Mouse (Mus musculus) C2C12 (cell line): Measurements from ENCODE around the gene Gripap1. TPM values are rescaled to one million over a fixed set of nuclear protein-coding genes. Genes with fewer than 3 reads are reported as not detected.

Source experiments
- H3K27me3 ChIP-seq: one replicate; pipeline ENCODE4 v1.6.1; 2011; ENCODE audit not compliant: control insufficient read depth, insufficient read depth, insufficient read length
- H3K36me3 ChIP-seq: one replicate; pipeline ENCODE4 v1.6.1; 2011; ENCODE audit not compliant: control insufficient read depth, insufficient read depth
- H3K4me3 ChIP-seq: one replicate; pipeline ENCODE4 v1.5.1; 2011; ENCODE audit warnings: mild to moderate bottlenecking, control low read depth; ENCODE audit not compliant: poor library complexity, insufficient read depth, severe bottlenecking
- H3K79me2 ChIP-seq: one replicate; pipeline ENCODE4 v1.6.1; 2011; ENCODE audit not compliant: control insufficient read depth, insufficient read depth
- H3K79me3 ChIP-seq: one replicate; pipeline ENCODE4 v1.6.1; 2011; ENCODE audit warnings: low read depth, control low read depth
- H3ac ChIP-seq: one replicate; pipeline ENCODE3; 2011; ENCODE audit warnings: low read depth; ENCODE audit not compliant: control insufficient read depth, insufficient read length
- CEBPB ChIP-seq: IDR thresholded peaks from one replicate; pipeline ENCODE4 v1.6.1; 2011; ENCODE audit warnings: low read depth, mild to moderate bottlenecking, control low read depth, moderate library complexity
- CTCF ChIP-seq: IDR thresholded peaks from one replicate; pipeline ENCODE4 v1.5.1; 2011; ENCODE audit not compliant: control insufficient read depth, insufficient read depth, insufficient read length
- FOSL1 ChIP-seq: IDR thresholded peaks from one replicate; pipeline ENCODE4 v1.8.0; 2011; ENCODE audit warnings: mild to moderate bottlenecking, low read length; ENCODE audit not compliant: poor library complexity, insufficient read depth, severe bottlenecking
- MAX ChIP-seq: IDR thresholded peaks from one replicate; pipeline ENCODE4 v1.6.1; 2011; ENCODE audit warnings: mild to moderate bottlenecking, control low read depth
- MYOD1 ChIP-seq: IDR thresholded peaks from one replicate; pipeline ENCODE4 v1.6.1; 2011; ENCODE audit warnings: low read depth; ENCODE audit not compliant: control insufficient read depth, insufficient read length
- MYOG ChIP-seq: IDR thresholded peaks from one replicate; pipeline ENCODE4 v1.6.1; 2011; ENCODE audit not compliant: control insufficient read depth, insufficient read length; ENCODE audit errors: extremely low read depth
- USF1 ChIP-seq: IDR thresholded peaks from one replicate; pipeline ENCODE4 v1.6.1; 2011; ENCODE audit warnings: low read depth, mild to moderate bottlenecking, control low read depth, moderate library complexity
- polyA plus RNA-seq: library from polyadenylated mRNA; unstranded; fragments of >200 nt; fragmentation: generic; extraction: Trizol; gene quantifications from one replicate; pipeline ENCODE4 v1.2.1, GENCODE M21; 2012; ENCODE audit warnings: missing spikeins

Gene Gripap1
- polyA plus RNA-seq, 1 experiment: 17.9 TPM

GRCm38 (mm10) chrX:7775501-7776205, 13.9 kb upstream of the Gripap1 start:
- Histone ChIP-seq H3K36me3 (peaks cover 14% of the 10 kb centered on the region), H3K79me2 (no peaks in the 10 kb centered on the region), H3ac (no peak overlapping the region), H3K27me3 (no peaks in the 10 kb centered on the region), H3K4me3 (no peak overlapping the region), H3K79me3 (no peaks in the 10 kb centered on the region)
- TF ChIP-seq CTCF (no peak), MYOD1 (no peak), CEBPB (no peak), USF1 (no peak), MYOG (no peak), MAX (no peak), FOSL1 (no peak)

DNA sequence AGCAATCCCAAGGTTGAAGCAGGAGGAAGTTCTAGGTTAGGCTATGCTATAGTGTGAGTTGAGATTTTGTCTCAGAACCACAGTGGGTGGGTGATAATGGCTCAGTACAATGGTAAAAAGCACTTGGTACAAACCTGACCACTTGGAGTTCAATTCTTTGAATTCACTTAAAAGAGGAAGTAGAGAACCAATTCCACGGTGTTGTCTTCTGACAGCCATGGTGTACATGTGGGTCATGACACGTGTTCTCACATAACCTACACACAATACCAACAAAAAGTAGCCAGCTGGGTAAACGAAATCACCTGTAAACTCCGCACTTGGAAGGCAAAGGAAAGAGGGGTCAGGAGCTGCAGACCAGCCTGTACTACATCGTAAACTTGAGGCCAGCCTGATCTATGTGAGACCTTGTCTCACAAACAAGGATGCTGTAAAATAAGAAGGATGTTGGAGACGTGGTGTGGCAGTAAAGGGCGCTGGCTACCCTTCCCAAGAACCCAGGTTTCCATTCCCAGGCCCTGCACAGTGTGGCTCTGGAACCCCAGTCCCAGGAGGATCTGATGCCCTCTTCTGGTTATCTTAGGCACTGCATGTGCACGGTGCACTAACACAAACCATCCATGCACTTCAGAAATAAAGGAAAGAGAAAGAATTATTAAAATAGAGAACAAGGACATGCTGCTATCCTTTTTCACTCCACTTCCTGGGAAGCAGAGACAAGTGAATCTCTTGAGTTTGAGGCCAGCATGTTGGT, 13.1 kb upstream of the Gripap1 start:
- no peaks in the 10 kb centered on the region for H3K27me3 ChIP-seq
- no peaks in the 10 kb centered on the region for H3K79me3 ChIP-seq
- peaks cover 14% of the 10 kb centered on the region for H3K36me3 ChIP-seq
- H3ac ChIP-seq: no peak overlapping the region
- no peak for TF ChIP-seq MAX
- peak; percentile 21 for TF ChIP-seq CTCF
- no peak overlapping the region for H3K4me3 ChIP-seq
- H3K79me2 ChIP-seq: no peaks in the 10 kb centered on the region

- no peaks in the 10 kb centered on the region for H3K79me2 ChIP-seq
- no peaks in the 10 kb centered on the region for H3K27me3 ChIP-seq
- H3K79me3 ChIP-seq: no peaks in the 10 kb centered on the region
- H3K4me3 ChIP-seq: no peak overlapping the region
- peaks cover 4% of the 10 kb centered on the region for H3K36me3 ChIP-seq
- TF ChIP-seq CTCF (no peak), MYOG (no peak), USF1 (no peak), MAX (no peak), FOSL1 (no peak), CEBPB (no peak), MYOD1 (no peak)
- no peak overlapping the region for H3ac ChIP-seq
Measured at GRCm38 (mm10) chrX:7778450-7779244, 10.9 kb upstream of the Gripap1 start.

DNA sequence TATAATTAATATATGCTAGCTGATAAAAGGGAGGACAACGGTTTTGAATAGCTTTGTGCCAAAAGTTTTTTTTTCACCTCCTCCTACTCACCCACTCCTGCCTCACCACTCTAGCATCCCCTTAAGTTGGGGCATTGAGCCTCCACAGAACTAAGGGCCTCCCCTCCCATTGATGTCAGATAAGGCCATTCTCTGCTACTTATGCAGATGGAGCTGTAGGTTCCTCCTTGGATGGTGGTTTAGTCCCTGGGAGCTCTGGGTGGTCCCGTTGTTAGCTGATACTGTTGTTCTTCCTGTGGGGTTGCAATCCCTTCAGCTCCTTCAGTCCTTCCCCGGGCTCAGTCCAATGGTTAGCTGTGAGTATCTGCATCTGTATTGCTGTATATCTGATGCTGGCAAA, 10.3 kb upstream of the Gripap1 start:
- no peak overlapping the region for H3ac ChIP-seq
- TF ChIP-seq FOSL1 (no peak), MAX (no peak), CEBPB (no peak), CTCF (no peak), MYOG (no peak), USF1 (no peak), MYOD1 (no peak)
- H3K79me2 ChIP-seq: no peaks in the 10 kb centered on the region
- no peaks in the 10 kb centered on the region for H3K79me3 ChIP-seq
- no peaks in the 10 kb centered on the region for H3K36me3 ChIP-seq
- H3K4me3 ChIP-seq: no peak overlapping the region
- no peaks in the 10 kb centered on the region for H3K27me3 ChIP-seq

GRCm38 (mm10) chrX:7782603-7783092, 6.9 kb upstream of the Gripap1 start:
- H3K79me2 ChIP-seq: no peaks in the 10 kb centered on the region
- H3K36me3 ChIP-seq: no peaks in the 10 kb centered on the region
- no peak for TF ChIP-seq USF1
- TF ChIP-seq CTCF: no peak
- no peak for TF ChIP-seq MAX
- TF ChIP-seq CEBPB: no peak
- TF ChIP-seq MYOG: no peak
- TF ChIP-seq FOSL1: no peak
- no peak for TF ChIP-seq MYOD1
- H3K79me3 ChIP-seq: no peaks in the 10 kb centered on the region
- H3K4me3 ChIP-seq: no peak overlapping the region
- no peaks in the 10 kb centered on the region for H3K27me3 ChIP-seq
- H3ac ChIP-seq: no peak overlapping the region
